Mouse (Mus musculus): ENCODE data around the gene Lmbrd1. TPM values are rescaled to one million over a fixed set of nuclear protein-coding genes. Genes with fewer than 3 reads are reported as not detected.

Lmbrd1 gene
- polyA plus RNA-seq, 1 experiment from 2014 or later = 43.8 TPM

GRCm38 (mm10) chr1:24677706-24678105 is 724 bp upstream of the Lmbrd1 start:
- H3K4me2 ChIP-seq (replicated peaks; ENCODE audit: low read depth, low read length) = peak overlapping the region; percentile 56
- H3K9me3 ChIP-seq (ENCODE audit: control insufficient read depth, low read depth, low read length) = no peaks in the 10 kb centered on the region
- 0 out of 2 replicates have a peak, but pooled peaks cover 3% of the 10 kb centered on the region for H3K4me1 ChIP-seq (ENCODE audit: control insufficient read depth, insufficient read depth, low read length)
- 58% methylated on average over 9 of the region's 9 CpGs for WGBS
- no peak overlapping the region for H3K27ac ChIP-seq (ENCODE audit: low read length)
- no peaks in the 10 kb centered on the region for H3K36me3 ChIP-seq (ENCODE audit: control insufficient read depth, insufficient read depth, low read length)
- peak overlapping the region; percentile 67 for H3K4me3 ChIP-seq (ENCODE audit: low read depth, low read length)
- no peaks in the 10 kb centered on the region for H3K27me3 ChIP-seq (ENCODE audit: control insufficient read depth, insufficient read depth, low read length)
- no peak overlapping the region for H3K9ac ChIP-seq (replicated peaks; ENCODE audit: low read depth, low read length)
- ATAC-seq (ENCODE audit: insufficient number of reproducible peaks, insufficient read depth, low FRiP score, low read depth) = no peak

DNA sequence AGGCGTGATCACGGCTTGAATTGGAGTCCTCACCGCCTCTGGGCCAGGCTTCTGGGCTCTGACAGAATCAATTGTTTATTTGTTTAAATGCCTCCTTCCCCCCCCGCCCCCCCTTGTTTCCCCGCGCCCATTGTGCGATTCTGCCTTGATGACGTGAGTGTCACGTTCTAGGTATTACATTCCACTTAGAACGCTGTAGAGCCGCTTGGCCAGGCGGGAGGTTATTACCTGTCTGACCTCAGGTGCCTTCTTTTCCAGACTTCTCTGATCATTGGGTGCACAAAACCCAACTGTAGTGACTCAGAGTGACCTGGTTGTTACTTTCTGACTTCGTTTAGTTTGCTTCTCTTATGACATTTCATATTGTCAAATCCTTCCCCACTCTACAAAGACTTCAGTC is 641 bp downstream of the Lmbrd1 start:
- peak overlapping the region; percentile 67 for H3K4me3 ChIP-seq (ENCODE audit: low read depth, low read length)
- H3K4me2 ChIP-seq (replicated peaks; ENCODE audit: low read depth, low read length) = peak overlapping the region; percentile 57
- peak; percentile 25 for ATAC-seq (ENCODE audit: insufficient number of reproducible peaks, insufficient read depth, low FRiP score, low read depth)
- peak overlapping the region; percentile 44 for H3K27ac ChIP-seq (ENCODE audit: low read length)
- 3% methylated on average over 13 of the region's 13 CpGs for WGBS
- H3K9ac ChIP-seq (replicated peaks; ENCODE audit: low read depth, low read length) = peak overlapping the region; percentile 60
- no peaks in the 10 kb centered on the region for H3K27me3 ChIP-seq (ENCODE audit: control insufficient read depth, insufficient read depth, low read length)
- no peaks in the 10 kb centered on the region for H3K9me3 ChIP-seq (ENCODE audit: control insufficient read depth, low read depth, low read length)
- no peaks in the 10 kb centered on the region for H3K36me3 ChIP-seq (ENCODE audit: control insufficient read depth, insufficient read depth, low read length)
- H3K4me1 ChIP-seq (ENCODE audit: control insufficient read depth, insufficient read depth, low read length) = 0 out of 2 replicates have a peak, but pooled peaks cover 3% of the 10 kb centered on the region

GRCm38 (mm10) chr1:24680991-24681390 is 2.6 kb downstream of the Lmbrd1 start:
- no peak overlapping the region for H3K9ac ChIP-seq (replicated peaks; ENCODE audit: low read depth, low read length)
- H3K4me1 ChIP-seq (ENCODE audit: control insufficient read depth, insufficient read depth, low read length) = 0 out of 2 replicates have a peak, but pooled peaks cover 3% of the 10 kb centered on the region
- no peaks in the 10 kb centered on the region for H3K27me3 ChIP-seq (ENCODE audit: control insufficient read depth, insufficient read depth, low read length)
- no peaks in the 10 kb centered on the region for H3K9me3 ChIP-seq (ENCODE audit: control insufficient read depth, low read depth, low read length)
- no peak overlapping the region for H3K4me3 ChIP-seq (ENCODE audit: low read depth, low read length)
- no peak for ATAC-seq (ENCODE audit: insufficient number of reproducible peaks, insufficient read depth, low FRiP score, low read depth)
- no peak overlapping the region for H3K27ac ChIP-seq (ENCODE audit: low read length)
- 95% methylated on average over 3 of the region's 3 CpGs for WGBS
- H3K4me2 ChIP-seq (replicated peaks; ENCODE audit: low read depth, low read length) = no peak overlapping the region
- H3K36me3 ChIP-seq (ENCODE audit: control insufficient read depth, insufficient read depth, low read length) = no peaks in the 10 kb centered on the region

- Histone ChIP-seq H3K27ac (ENCODE audit: low read length) (no peak overlapping the region), H3K4me2 (replicated peaks; ENCODE audit: low read depth, low read length) (no peak overlapping the region), H3K9me3 (ENCODE audit: control insufficient read depth, low read depth, low read length) (no peaks in the 10 kb centered on the region), H3K27me3 (ENCODE audit: control insufficient read depth, insufficient read depth, low read length) (no peaks in the 10 kb centered on the region), H3K4me1 (ENCODE audit: control insufficient read depth, insufficient read depth, low read length) (0 out of 2 replicates have a peak, but pooled peaks cover 3% of the 10 kb centered on the region), H3K4me3 (ENCODE audit: low read depth, low read length) (no peak overlapping the region), H3K9ac (replicated peaks; ENCODE audit: low read depth, low read length) (no peak overlapping the region), H3K36me3 (ENCODE audit: control insufficient read depth, insufficient read depth, low read length) (no peaks in the 10 kb centered on the region)
- WGBS = 64% methylated on average over 3 of the region's 3 CpGs
- no peak for ATAC-seq (ENCODE audit: insufficient number of reproducible peaks, insufficient read depth, low FRiP score, low read depth)
Measured at GRCm38 (mm10) chr1:24681946-24682345, 3.5 kb downstream of the Lmbrd1 start.

DNA sequence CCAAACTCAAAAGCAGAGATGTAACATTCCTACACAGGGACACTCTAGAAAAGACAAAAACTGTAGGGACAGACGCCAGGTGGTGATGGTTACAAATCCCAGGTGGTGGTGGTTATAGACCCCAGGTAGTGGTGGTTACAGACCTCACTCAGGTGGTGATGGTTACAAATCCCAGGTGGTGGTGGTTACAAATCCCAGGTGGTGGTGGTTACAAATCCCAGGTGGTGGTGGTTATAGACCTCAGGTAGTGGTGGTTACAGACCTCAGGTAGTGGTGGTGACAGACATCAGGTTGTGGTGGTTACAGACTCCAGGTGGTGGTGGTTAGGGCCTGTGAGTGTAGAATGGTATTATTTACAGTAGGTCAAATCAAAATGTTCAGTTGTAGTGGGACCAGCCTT is 5.5 kb downstream of the Lmbrd1 start:
- Histone ChIP-seq H3K4me3 (ENCODE audit: low read depth, low read length) (no peak overlapping the region), H3K4me2 (replicated peaks; ENCODE audit: low read depth, low read length) (no peak overlapping the region), H3K27ac (ENCODE audit: low read length) (no peak overlapping the region), H3K36me3 (ENCODE audit: control insufficient read depth, insufficient read depth, low read length) (no peaks in the 10 kb centered on the region; the same call in 1 of the 2 replicates), H3K9ac (replicated peaks; ENCODE audit: low read depth, low read length) (no peak overlapping the region), H3K4me1 (ENCODE audit: control insufficient read depth, insufficient read depth, low read length) (0 out of 2 replicates have a peak, but pooled peaks cover 3% of the 10 kb centered on the region), H3K9me3 (ENCODE audit: control insufficient read depth, low read depth, low read length) (no peaks in the 10 kb centered on the region), H3K27me3 (ENCODE audit: control insufficient read depth, insufficient read depth, low read length) (no peaks in the 10 kb centered on the region)
- WGBS = 90% methylated on average over 1 of the region's 1 CpGs
- ATAC-seq (ENCODE audit: insufficient number of reproducible peaks, insufficient read depth, low FRiP score, low read depth) = peak; percentile 94

DNA sequence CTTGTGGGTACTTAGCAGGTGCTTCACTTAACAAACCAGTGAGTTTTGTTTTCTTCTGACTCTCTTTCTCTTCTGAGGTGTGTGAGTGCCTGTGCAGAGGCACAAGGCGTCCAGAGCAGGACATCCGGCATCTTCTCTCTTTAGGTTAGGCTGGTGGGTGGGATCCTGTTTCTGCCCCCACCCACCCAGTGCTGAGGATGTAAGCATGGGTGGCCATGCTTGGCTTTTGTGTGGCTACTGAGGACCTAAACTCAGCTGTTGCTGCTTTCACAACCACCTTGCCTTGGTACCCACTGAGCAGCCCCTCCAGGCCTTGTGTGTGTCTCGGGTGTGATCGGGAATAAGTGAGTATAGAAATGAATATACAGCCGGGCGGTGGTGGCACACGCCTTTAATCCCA is 7.2 kb downstream of the Lmbrd1 start:
- Histone ChIP-seq H3K4me2 (replicated peaks; ENCODE audit: low read depth, low read length) (no peak overlapping the region), H3K9me3 (ENCODE audit: control insufficient read depth, low read depth, low read length) (no peaks in the 10 kb centered on the region), H3K36me3 (ENCODE audit: control insufficient read depth, insufficient read depth, low read length) (no peaks in the 10 kb centered on the region; the same call in 1 of the 2 replicates), H3K27ac (ENCODE audit: low read length) (no peak overlapping the region), H3K4me3 (ENCODE audit: low read depth, low read length) (no peak overlapping the region), H3K27me3 (ENCODE audit: control insufficient read depth, insufficient read depth, low read length) (no peaks in the 10 kb centered on the region), H3K9ac (replicated peaks; ENCODE audit: low read depth, low read length) (no peak overlapping the region), H3K4me1 (ENCODE audit: control insufficient read depth, insufficient read depth, low read length) (no peaks in the 10 kb centered on the region)
- WGBS = 96% methylated on average over 7 of the region's 7 CpGs
- no peak for ATAC-seq (ENCODE audit: insufficient number of reproducible peaks, insufficient read depth, low FRiP score, low read depth)

DNA sequence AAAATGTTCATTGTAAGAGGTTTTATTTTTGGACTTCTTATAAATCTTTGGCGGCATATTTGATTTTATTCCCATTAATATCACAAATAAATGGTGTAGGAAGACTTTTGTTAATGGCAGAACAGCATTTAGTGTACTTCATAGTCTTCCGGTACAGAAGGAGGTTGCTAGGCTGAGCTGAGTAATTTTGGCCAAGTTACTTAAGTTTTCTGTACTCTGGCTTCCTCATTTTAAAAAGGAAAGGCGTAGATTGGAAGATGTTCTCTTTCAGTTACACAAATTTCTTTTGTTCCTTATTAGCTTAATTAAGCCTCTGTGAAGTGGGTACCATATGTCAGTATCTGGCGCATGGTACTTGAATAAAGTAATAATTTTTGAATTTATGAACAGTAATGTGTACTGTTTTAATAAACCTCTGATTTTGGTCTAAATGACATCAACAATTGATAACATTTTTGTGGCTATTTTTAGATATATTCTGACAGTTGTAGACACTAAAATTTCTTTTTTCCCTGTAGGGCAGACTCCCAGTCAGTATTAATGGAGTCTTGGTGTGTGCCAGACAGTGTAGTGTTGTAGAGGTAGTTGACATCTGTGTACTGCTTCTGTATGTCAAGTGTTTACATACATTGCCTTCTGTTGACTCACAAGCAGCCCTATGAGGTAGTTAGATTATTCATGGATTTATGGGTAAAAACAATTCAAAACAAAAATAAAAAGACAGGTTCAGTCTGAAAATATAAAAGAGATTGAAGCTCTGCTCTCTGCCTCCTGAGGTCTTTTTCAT is 8.0 kb downstream of the Lmbrd1 start:
- Histone ChIP-seq H3K36me3 (ENCODE audit: control insufficient read depth, insufficient read depth, low read length) (no peaks in the 10 kb centered on the region; the same call in 1 of the 2 replicates), H3K9ac (replicated peaks; ENCODE audit: low read depth, low read length) (no peak overlapping the region), H3K27me3 (ENCODE audit: control insufficient read depth, insufficient read depth, low read length) (no peaks in the 10 kb centered on the region), H3K9me3 (ENCODE audit: control insufficient read depth, low read depth, low read length) (no peaks in the 10 kb centered on the region), H3K4me1 (ENCODE audit: control insufficient read depth, insufficient read depth, low read length) (no peaks in the 10 kb centered on the region), H3K27ac (ENCODE audit: low read length) (no peak overlapping the region), H3K4me3 (ENCODE audit: low read depth, low read length) (no peak overlapping the region), H3K4me2 (replicated peaks; ENCODE audit: low read depth, low read length) (no peak overlapping the region)
- WGBS = 91% methylated on average over 4 of the region's 4 CpGs
- no peak for ATAC-seq (ENCODE audit: insufficient number of reproducible peaks, insufficient read depth, low FRiP score, low read depth)

- no peak for ATAC-seq (ENCODE audit: insufficient number of reproducible peaks, insufficient read depth, low FRiP score, low read depth)
- WGBS = 71% methylated on average over 3 of the region's 3 CpGs
- H3K4me1 ChIP-seq (ENCODE audit: control insufficient read depth, insufficient read depth, low read length) = no peaks in the 10 kb centered on the region
- H3K9me3 ChIP-seq (ENCODE audit: control insufficient read depth, low read depth, low read length) = no peaks in the 10 kb centered on the region
- H3K27me3 ChIP-seq (ENCODE audit: control insufficient read depth, insufficient read depth, low read length) = no peaks in the 10 kb centered on the region
- no peak overlapping the region for H3K27ac ChIP-seq (ENCODE audit: low read length)
- no peak overlapping the region for H3K9ac ChIP-seq (replicated peaks; ENCODE audit: low read depth, low read length)
- H3K36me3 ChIP-seq (ENCODE audit: control insufficient read depth, insufficient read depth, low read length) = no peaks in the 10 kb centered on the region
- H3K4me2 ChIP-seq (replicated peaks; ENCODE audit: low read depth, low read length) = no peak overlapping the region
- no peak overlapping the region for H3K4me3 ChIP-seq (ENCODE audit: low read depth, low read length)
Measured at GRCm38 (mm10) chr1:24697677-24698076, 19.2 kb downstream of the Lmbrd1 start.

Measured in stomach, embryonic 14.5 days (tissue).